Mouse (Mus musculus): ENCODE data around the gene Dennd1a. TPM values are rescaled to one million over a fixed set of nuclear protein-coding genes. Genes with fewer than 3 reads are reported as not detected.

Dennd1a gene
- total and polyA plus RNA-seq, 3 experiments, result 17.6 to 26.8 (median 22.0) TPM

GRCm38 (mm10) chr2:38162486-38162885 is 124.7 kb downstream of the Dennd1a start:
- intact Hi-C loops (cut with DNase I), result no loop called here
- 57% methylated on average over 3 of the region's 3 CpGs for WGBS
- Histone ChIP-seq H3K4me3 (no peak overlapping the region), H3K79me2 (replicated peaks; ENCODE audit: control insufficient read depth, insufficient read depth, low read length) (no peaks in the 10 kb centered on the region), H3K9ac (ENCODE audit: low read depth, low read length) (no peak overlapping the region), H3K4me1 (ENCODE audit: control insufficient read depth, insufficient read depth, low read length) (peaks cover 1% of the 10 kb centered on the region; the same call in 1 of the 2 replicates), H3K27ac (no peak overlapping the region), H3K27me3 (ENCODE audit: control insufficient read depth, insufficient read depth, low read length) (no peaks in the 10 kb centered on the region), H3K36me3 (ENCODE audit: control insufficient read depth, insufficient read depth, low read length) (no peaks in the 10 kb centered on the region; the same call in 1 of the 2 replicates)
- no peak for DNase-seq
- TF ChIP-seq CTCF (IDR thresholded peaks at IDR 0.05), result no peak
- TF ChIP-seq EP300 (IDR thresholded peaks at IDR 0.05; ENCODE audit: insufficient read depth, low read depth, low read length), result no peak
- TF ChIP-seq POLR2A (IDR thresholded peaks at IDR 0.05; ENCODE audit: insufficient read depth, low read depth, low read length), result no peak

- no peak for TF ChIP-seq EP300 (IDR thresholded peaks at IDR 0.05; ENCODE audit: insufficient read depth, low read depth, low read length)
- no peak for TF ChIP-seq CTCF (IDR thresholded peaks at IDR 0.05)
- no peak for TF ChIP-seq POLR2A (IDR thresholded peaks at IDR 0.05; ENCODE audit: insufficient read depth, low read depth, low read length)
- WGBS, result 88% methylated on average over 1 of the region's 1 CpGs
Measured at GRCm38 (mm10) chr2:38161484-38161883, 125.7 kb downstream of the Dennd1a start.

GRCm38 (mm10) chr2:38159736-38160135 is 127.5 kb downstream of the Dennd1a start:
- Histone ChIP-seq H3K36me3 (ENCODE audit: control insufficient read depth, insufficient read depth, low read length) (no peaks in the 10 kb centered on the region; the same call in 1 of the 2 replicates), H3K4me3 (no peak overlapping the region), H3K27ac (no peak overlapping the region), H3K79me2 (replicated peaks; ENCODE audit: control insufficient read depth, insufficient read depth, low read length) (no peaks in the 10 kb centered on the region), H3K9ac (ENCODE audit: low read depth, low read length) (no peak overlapping the region), H3K4me1 (ENCODE audit: control insufficient read depth, insufficient read depth, low read length) (peaks cover 1% of the 10 kb centered on the region; the same call in 1 of the 2 replicates), H3K27me3 (ENCODE audit: control insufficient read depth, insufficient read depth, low read length) (no peaks in the 10 kb centered on the region)
- no peak for TF ChIP-seq POLR2A (IDR thresholded peaks at IDR 0.05; ENCODE audit: insufficient read depth, low read depth, low read length)
- TF ChIP-seq EP300 (IDR thresholded peaks at IDR 0.05; ENCODE audit: insufficient read depth, low read depth, low read length), result no peak
- TF ChIP-seq CTCF (IDR thresholded peaks at IDR 0.05), result no peak
- WGBS, result 96% methylated on average over 1 of the region's 1 CpGs
- no peak for DNase-seq
- intact Hi-C loops (cut with DNase I), result no loop called here

More at GRCm38 (mm10) chr2:38161484-38161883, 125.7 kb downstream of the Dennd1a start:
- Histone ChIP-seq H3K27me3 (ENCODE audit: control insufficient read depth, insufficient read depth, low read length) (no peaks in the 10 kb centered on the region), H3K79me2 (replicated peaks; ENCODE audit: control insufficient read depth, insufficient read depth, low read length) (no peaks in the 10 kb centered on the region), H3K27ac (no peak overlapping the region), H3K36me3 (ENCODE audit: control insufficient read depth, insufficient read depth, low read length) (no peaks in the 10 kb centered on the region; the same call in 1 of the 2 replicates), H3K4me3 (no peak overlapping the region), H3K4me1 (ENCODE audit: control insufficient read depth, insufficient read depth, low read length) (peaks cover 1% of the 10 kb centered on the region; the same call in 1 of the 2 replicates), H3K9ac (ENCODE audit: low read depth, low read length) (no peak overlapping the region)
- intact Hi-C loops (cut with DNase I), result no loop called here
- DNase-seq, result no peak

- intact Hi-C loops (cut with DNase I), result no loop called here
- Histone ChIP-seq H3K27me3 (ENCODE audit: control insufficient read depth, insufficient read depth, low read length) (no peaks in the 10 kb centered on the region), H3K79me2 (replicated peaks; ENCODE audit: control insufficient read depth, insufficient read depth, low read length) (no peaks in the 10 kb centered on the region), H3K4me3 (no peak overlapping the region), H3K9ac (ENCODE audit: low read depth, low read length) (no peak overlapping the region), H3K27ac (no peak overlapping the region), H3K36me3 (ENCODE audit: control insufficient read depth, insufficient read depth, low read length) (no peaks in the 10 kb centered on the region), H3K4me1 (ENCODE audit: control insufficient read depth, insufficient read depth, low read length) (peaks cover 1% of the 10 kb centered on the region; the same call in 1 of the 2 replicates)
- no peak for DNase-seq
- WGBS, result 94% methylated on average over 1 of the region's 1 CpGs
- TF ChIP-seq EP300 (IDR thresholded peaks at IDR 0.05; ENCODE audit: insufficient read depth, low read depth, low read length) (no peak), CTCF (IDR thresholded peaks at IDR 0.05) (no peak), POLR2A (IDR thresholded peaks at IDR 0.05; ENCODE audit: insufficient read depth, low read depth, low read length) (no peak)
Measured at GRCm38 (mm10) chr2:38157002-38157401, 130.2 kb downstream of the Dennd1a start.

DNA sequence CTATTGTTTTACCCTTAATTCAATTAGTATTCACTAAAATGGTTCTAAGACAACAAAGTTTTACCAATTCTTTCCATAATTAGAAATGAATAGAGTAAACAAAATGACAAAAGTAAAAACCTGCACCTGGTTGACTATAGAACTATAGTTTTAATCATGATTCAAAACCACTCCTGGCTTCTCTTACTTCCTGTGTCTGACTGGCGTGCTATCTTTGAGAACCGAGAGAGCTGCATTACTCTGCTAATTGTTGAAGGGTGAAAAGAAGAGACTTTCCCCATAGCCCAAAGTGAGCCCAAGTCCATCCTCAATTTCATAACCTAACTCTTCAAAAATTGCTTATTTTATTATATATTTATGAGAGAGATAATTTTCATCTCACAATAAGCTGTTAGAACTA is 131.2 kb downstream of the Dennd1a start:
- Histone ChIP-seq H3K27me3 (ENCODE audit: control insufficient read depth, insufficient read depth, low read length) (no peaks in the 10 kb centered on the region), H3K27ac (no peak overlapping the region), H3K79me2 (replicated peaks; ENCODE audit: control insufficient read depth, insufficient read depth, low read length) (no peaks in the 10 kb centered on the region), H3K4me3 (no peak overlapping the region), H3K36me3 (ENCODE audit: control insufficient read depth, insufficient read depth, low read length) (no peaks in the 10 kb centered on the region), H3K9ac (ENCODE audit: low read depth, low read length) (no peak overlapping the region), H3K4me1 (ENCODE audit: control insufficient read depth, insufficient read depth, low read length) (no peaks in the 10 kb centered on the region)
- DNase-seq, result no peak
- 57% methylated on average over 2 of the region's 2 CpGs for WGBS
- TF ChIP-seq CTCF (IDR thresholded peaks at IDR 0.05), result no peak
- TF ChIP-seq EP300 (IDR thresholded peaks at IDR 0.05; ENCODE audit: insufficient read depth, low read depth, low read length), result no peak
- no peak for TF ChIP-seq POLR2A (IDR thresholded peaks at IDR 0.05; ENCODE audit: insufficient read depth, low read depth, low read length)
- intact Hi-C loops (cut with DNase I), result no loop called here

DNA sequence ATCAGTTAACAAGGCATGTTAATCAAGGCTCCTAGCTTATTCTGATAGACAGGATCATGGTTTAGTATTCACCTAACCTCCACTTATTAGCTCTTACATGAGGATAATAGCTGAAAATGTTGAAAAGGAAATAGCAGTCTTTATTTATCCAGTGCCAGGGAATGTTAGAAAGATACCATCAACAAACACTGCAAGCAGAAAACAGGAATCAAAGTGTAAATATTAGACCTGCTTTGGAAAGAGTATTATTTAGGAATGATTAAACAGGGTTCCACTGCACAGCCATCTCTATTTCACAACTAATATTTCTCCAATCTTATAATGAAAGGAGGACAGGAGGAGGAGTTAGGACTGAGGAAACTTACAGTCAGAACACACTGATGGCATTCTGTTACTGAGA is 142.4 kb downstream of the Dennd1a start:
- Histone ChIP-seq H3K9ac (ENCODE audit: low read depth, low read length) (no peak overlapping the region), H3K27me3 (ENCODE audit: control insufficient read depth, insufficient read depth, low read length) (no peaks in the 10 kb centered on the region), H3K27ac (no peak overlapping the region), H3K4me3 (no peak overlapping the region), H3K4me1 (ENCODE audit: control insufficient read depth, insufficient read depth, low read length) (peaks cover 2% of the 10 kb centered on the region), H3K36me3 (ENCODE audit: control insufficient read depth, insufficient read depth, low read length) (no peaks in the 10 kb centered on the region; the same call in 1 of the 2 replicates), H3K79me2 (replicated peaks; ENCODE audit: control insufficient read depth, insufficient read depth, low read length) (no peaks in the 10 kb centered on the region)
- intact Hi-C loops (cut with DNase I), result no loop called here
- no peak for DNase-seq
- TF ChIP-seq POLR2A (IDR thresholded peaks at IDR 0.05; ENCODE audit: insufficient read depth, low read depth, low read length), result no peak
- TF ChIP-seq CTCF (IDR thresholded peaks at IDR 0.05), result no peak
- no peak for TF ChIP-seq EP300 (IDR thresholded peaks at IDR 0.05; ENCODE audit: insufficient read depth, low read depth, low read length)

Measured in heart, adult 2 months (tissue).